Mouse (Mus musculus): ENCODE results near the gene Atoh8. TPM values are rescaled to one million over a fixed set of nuclear protein-coding genes. Genes with fewer than 3 reads are reported as not detected.
A peak's percentile ranks its signal among the peaks of the same experiment; 100 is the strongest.

Gene Atoh8
- polyA plus RNA-seq, 1 experiment from 2014 or later = 15.7 TPM

- Histone ChIP-seq H3K27ac (no peak overlapping the region), H3K27me3 (ENCODE audit: insufficient read depth, poor library complexity, severe bottlenecking) (0 out of 2 replicates have a peak, but pooled peaks cover under 1% of the 10 kb centered on the region), H3K36me3 (no peaks in the 10 kb centered on the region), H3K4me3 (no peak overlapping the region), H3K9me3 (no peaks in the 10 kb centered on the region), H3K4me1 (peaks cover 28% of the 10 kb centered on the region)
- DNase-seq (ENCODE audit: low spot score) = no peak
These were observed 37.9 kb downstream of the Atoh8 start for GRCm38 (mm10) chr6:72197515-72197914.

GRCm38 (mm10) chr6:72196660-72197059, 38.7 kb downstream of the Atoh8 start:
- H3K36me3 ChIP-seq = no peaks in the 10 kb centered on the region
- H3K27me3 ChIP-seq (ENCODE audit: insufficient read depth, poor library complexity, severe bottlenecking) = 0 out of 2 replicates have a peak, but pooled peaks cover 4% of the 10 kb centered on the region
- no peak for DNase-seq (ENCODE audit: low spot score)
- WGBS = 76% methylated on average over 3 of the region's 3 CpGs
- no peak overlapping the region for H3K27ac ChIP-seq
- no peaks in the 10 kb centered on the region for H3K9me3 ChIP-seq
- H3K4me3 ChIP-seq = no peak overlapping the region
- H3K4me1 ChIP-seq = peaks cover 25% of the 10 kb centered on the region

- Histone ChIP-seq H3K9me3 (no peaks in the 10 kb centered on the region), H3K4me3 (no peak overlapping the region), H3K4me1 (peaks cover 27% of the 10 kb centered on the region), H3K27ac (0 out of 2 replicates have a peak overlapping the region, but pooled peaks have one; percentile 88), H3K27me3 (ENCODE audit: insufficient read depth, poor library complexity, severe bottlenecking) (peaks cover 22% of the 10 kb centered on the region), H3K36me3 (no peaks in the 10 kb centered on the region)
- WGBS = 60% methylated on average over 5 of the region's 5 CpGs
- no peak for DNase-seq (ENCODE audit: low spot score)
These were observed 44.8 kb downstream of the Atoh8 start for GRCm38 (mm10) chr6:72190577-72190976.

- 28% methylated on average over 6 of the region's 6 CpGs for WGBS
- H3K9me3 ChIP-seq = no peaks in the 10 kb centered on the region
- no peak for DNase-seq (ENCODE audit: low spot score)
- H3K4me1 ChIP-seq = peaks cover 27% of the 10 kb centered on the region
- peak overlapping the region; percentile 88; the same call in 1 of the 2 replicates for H3K27ac ChIP-seq
- no peak overlapping the region for H3K4me3 ChIP-seq
- no peaks in the 10 kb centered on the region for H3K36me3 ChIP-seq
- peaks cover 22% of the 10 kb centered on the region for H3K27me3 ChIP-seq (ENCODE audit: insufficient read depth, poor library complexity, severe bottlenecking)
These were observed 45.3 kb downstream of the Atoh8 start for GRCm38 (mm10) chr6:72190120-72190519.

GRCm38 (mm10) chr6:72189061-72189863, 46.1 kb downstream of the Atoh8 start:
- 2% methylated on average over 29 of the region's 29 CpGs for WGBS

GRCm38 (mm10) chr6:72186809-72187208, 48.6 kb downstream of the Atoh8 start:
- peaks cover 18% of the 10 kb centered on the region for H3K27me3 ChIP-seq (ENCODE audit: insufficient read depth, poor library complexity, severe bottlenecking)
- H3K36me3 ChIP-seq = no peaks in the 10 kb centered on the region
- WGBS = 77% methylated on average over 6 of the region's 6 CpGs
- no peaks in the 10 kb centered on the region for H3K9me3 ChIP-seq
- DNase-seq (ENCODE audit: low spot score) = no peak
- peaks cover 27% of the 10 kb centered on the region for H3K4me1 ChIP-seq
- H3K4me3 ChIP-seq = no peak overlapping the region
- 0 out of 2 replicates have a peak overlapping the region, but pooled peaks have one; percentile 19 for H3K27ac ChIP-seq

More at GRCm38 (mm10) chr6:72189061-72189863, 46.1 kb downstream of the Atoh8 start:
- Histone ChIP-seq H3K9me3 (no peaks in the 10 kb centered on the region), H3K4me3 (peak overlapping the region; percentile 55), H3K4me1 (peaks cover 27% of the 10 kb centered on the region), H3K27me3 (ENCODE audit: insufficient read depth, poor library complexity, severe bottlenecking) (peaks cover 22% of the 10 kb centered on the region), H3K36me3 (no peaks in the 10 kb centered on the region), H3K27ac (peak overlapping the region; percentile 88)
- DNase-seq (ENCODE audit: low spot score) = no peak

- WGBS = 2% methylated on average over 6 of the region's 6 CpGs
- Histone ChIP-seq H3K9me3 (no peaks in the 10 kb centered on the region), H3K36me3 (no peaks in the 10 kb centered on the region), H3K27me3 (ENCODE audit: insufficient read depth, poor library complexity, severe bottlenecking) (peaks cover 18% of the 10 kb centered on the region), H3K27ac (no peak overlapping the region), H3K4me3 (no peak overlapping the region), H3K4me1 (peaks cover 32% of the 10 kb centered on the region)
- DNase-seq (ENCODE audit: low spot score) = peak; percentile 82
These were observed 49.4 kb downstream of the Atoh8 start for GRCm38 (mm10) chr6:72185893-72186490.

GRCm38 (mm10) chr6:72184576-72184975, 50.8 kb downstream of the Atoh8 start:
- H3K36me3 ChIP-seq = no peaks in the 10 kb centered on the region
- H3K9me3 ChIP-seq = no peaks in the 10 kb centered on the region
- H3K4me1 ChIP-seq = peaks cover 32% of the 10 kb centered on the region
- peaks cover 18% of the 10 kb centered on the region for H3K27me3 ChIP-seq (ENCODE audit: insufficient read depth, poor library complexity, severe bottlenecking)
- DNase-seq (ENCODE audit: low spot score) = no peak
- 89% methylated on average over 5 of the region's 5 CpGs for WGBS
- H3K4me3 ChIP-seq = no peak overlapping the region
- H3K27ac ChIP-seq = no peak overlapping the region

GRCm38 (mm10) chr6:72179562-72180502, 55.5 kb downstream of the Atoh8 start:
- Histone ChIP-seq H3K27me3 (ENCODE audit: insufficient read depth, poor library complexity, severe bottlenecking) (no peaks in the 10 kb centered on the region), H3K4me3 (no peak overlapping the region), H3K36me3 (no peaks in the 10 kb centered on the region), H3K9me3 (no peaks in the 10 kb centered on the region), H3K4me1 (peaks cover 20% of the 10 kb centered on the region), H3K27ac (peak overlapping the region; percentile 56; the same call in 1 of the 2 replicates)
- DNase-seq (ENCODE audit: low spot score) = no peak
- WGBS = 47% methylated on average over 12 of the region's 12 CpGs

GRCm38 (mm10) chr6:72179006-72179405, 56.4 kb downstream of the Atoh8 start:
- Histone ChIP-seq H3K9me3 (no peaks in the 10 kb centered on the region), H3K27ac (peak overlapping the region; percentile 56; the same call in 1 of the 2 replicates), H3K27me3 (ENCODE audit: insufficient read depth, poor library complexity, severe bottlenecking) (no peaks in the 10 kb centered on the region), H3K4me1 (peaks cover 20% of the 10 kb centered on the region), H3K4me3 (no peak overlapping the region), H3K36me3 (no peaks in the 10 kb centered on the region)
- no peak for DNase-seq (ENCODE audit: low spot score)
- 89% methylated on average over 3 of the region's 3 CpGs for WGBS

GRCm38 (mm10) chr6:72177417-72177816, 58.0 kb downstream of the Atoh8 start:
- no peak overlapping the region for H3K27ac ChIP-seq
- no peak overlapping the region for H3K4me3 ChIP-seq
- H3K9me3 ChIP-seq = no peaks in the 10 kb centered on the region
- H3K27me3 ChIP-seq (ENCODE audit: insufficient read depth, poor library complexity, severe bottlenecking) = no peaks in the 10 kb centered on the region
- H3K36me3 ChIP-seq = no peaks in the 10 kb centered on the region
- H3K4me1 ChIP-seq = peaks cover 20% of the 10 kb centered on the region
- no peak for DNase-seq (ENCODE audit: low spot score)
- 60% methylated on average over 3 of the region's 3 CpGs for WGBS

- no peak overlapping the region for H3K4me3 ChIP-seq
- H3K27ac ChIP-seq = no peak overlapping the region
- DNase-seq (ENCODE audit: low spot score) = no peak
- 78% methylated on average over 5 of the region's 5 CpGs for WGBS
- no peaks in the 10 kb centered on the region for H3K9me3 ChIP-seq
- H3K27me3 ChIP-seq (ENCODE audit: insufficient read depth, poor library complexity, severe bottlenecking) = no peaks in the 10 kb centered on the region
- peaks cover 15% of the 10 kb centered on the region for H3K4me1 ChIP-seq
- no peaks in the 10 kb centered on the region for H3K36me3 ChIP-seq
These were observed 59.4 kb downstream of the Atoh8 start for GRCm38 (mm10) chr6:72176004-72176403.

Measured in heart, embryonic 10.5 days (tissue).